Mouse (Mus musculus): Measurements from ENCODE around the gene Vstm5. TPM values are rescaled to one million over a fixed set of nuclear protein-coding genes. Genes with fewer than 3 reads are reported as not detected.
A peak's percentile ranks its signal among the peaks of the same experiment; 100 is the strongest.

The Vstm5 gene
- polyA plus RNA-seq, 1 experiment, result 1.7 TPM

DNA sequence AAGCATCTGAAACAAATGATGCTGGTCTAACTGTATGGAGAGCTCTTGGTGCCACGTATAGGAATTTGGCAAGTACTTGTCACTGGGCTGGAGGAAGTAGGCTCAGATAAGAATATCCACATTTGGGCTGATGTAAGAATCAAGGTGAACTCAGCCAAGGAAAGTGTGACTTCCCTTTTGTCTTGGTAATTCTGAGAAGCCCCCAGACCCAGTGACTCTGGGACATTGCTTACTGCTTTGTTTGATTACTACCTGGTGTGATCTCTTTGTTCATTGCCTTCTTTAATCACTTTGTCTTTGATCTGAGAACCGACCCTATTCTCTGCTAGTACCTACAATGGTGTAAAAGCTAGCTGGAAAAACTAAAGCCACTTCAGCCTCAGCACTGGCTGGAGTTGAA is 13.9 kb upstream of the Vstm5 start:
- TF ChIP-seq POLR2A (IDR thresholded peaks at IDR 0.05; ENCODE audit: insufficient read depth, low read length) (no peak), CTCF (IDR thresholded peaks at IDR 0.05; ENCODE audit: low read depth, low read length) (no peak), EP300 (IDR thresholded peaks at IDR 0.05; ENCODE audit: insufficient read depth, low read depth, low read length) (no peak)
- no peak overlapping the region for H3K4me3 ChIP-seq (ENCODE audit: low read depth, low read length)
- no peaks in the 10 kb centered on the region; the same call in 1 of the 2 replicates for H3K27me3 ChIP-seq (ENCODE audit: control insufficient read depth, insufficient read depth, low read length, poor library complexity, severe bottlenecking)
- no peaks in the 10 kb centered on the region for H3K36me3 ChIP-seq (ENCODE audit: control insufficient read depth, insufficient read depth, low read length, poor library complexity, severe bottlenecking)
- H3K4me1 ChIP-seq (ENCODE audit: control insufficient read depth, insufficient read depth, low read length), result no peaks in the 10 kb centered on the region
- no peak overlapping the region for H3K9ac ChIP-seq (ENCODE audit: low read depth, poor library complexity, severe bottlenecking)
- peaks cover 32% of the 10 kb centered on the region for H3K9me3 ChIP-seq (replicated peaks; ENCODE audit: control insufficient read depth, insufficient read depth, low read length, poor library complexity, severe bottlenecking)
- no peak overlapping the region for H3K27ac ChIP-seq (ENCODE audit: insufficient read depth, low read length)

DNA sequence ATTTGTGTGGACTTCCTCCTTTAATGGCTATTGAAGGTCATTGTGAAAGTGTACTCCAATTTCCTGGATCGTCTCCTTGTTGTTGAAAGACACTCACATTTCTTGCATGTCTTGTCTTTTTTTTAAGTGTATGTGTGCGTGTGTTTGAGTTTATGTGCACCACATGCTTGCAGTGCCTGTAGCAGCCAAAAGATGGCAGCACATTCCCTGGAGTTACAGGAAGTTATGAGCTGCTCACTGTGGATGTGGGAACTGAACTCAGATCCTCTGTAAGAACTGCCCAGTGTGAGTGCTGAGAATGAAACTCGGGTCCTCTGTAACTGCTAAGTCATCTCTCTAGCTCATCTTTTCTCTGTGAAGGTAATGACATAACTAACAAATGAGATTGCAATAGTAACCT is 6.4 kb upstream of the Vstm5 start:
- Histone ChIP-seq H3K36me3 (ENCODE audit: control insufficient read depth, insufficient read depth, low read length, poor library complexity, severe bottlenecking) (no peaks in the 10 kb centered on the region), H3K27me3 (ENCODE audit: control insufficient read depth, insufficient read depth, low read length, poor library complexity, severe bottlenecking) (no peaks in the 10 kb centered on the region; the same call in 1 of the 2 replicates), H3K9ac (ENCODE audit: low read depth, poor library complexity, severe bottlenecking) (no peak overlapping the region), H3K9me3 (replicated peaks; ENCODE audit: control insufficient read depth, insufficient read depth, low read length, poor library complexity, severe bottlenecking) (peaks cover 9% of the 10 kb centered on the region), H3K4me1 (ENCODE audit: control insufficient read depth, insufficient read depth, low read length) (peaks cover 2% of the 10 kb centered on the region), H3K4me3 (ENCODE audit: low read depth, low read length) (no peak overlapping the region), H3K27ac (ENCODE audit: insufficient read depth, low read length) (no peak overlapping the region)
- TF ChIP-seq POLR2A (IDR thresholded peaks at IDR 0.05; ENCODE audit: insufficient read depth, low read length) (no peak), EP300 (IDR thresholded peaks at IDR 0.05; ENCODE audit: insufficient read depth, low read depth, low read length) (no peak), CTCF (IDR thresholded peaks at IDR 0.05; ENCODE audit: low read depth, low read length) (no peak)

DNA sequence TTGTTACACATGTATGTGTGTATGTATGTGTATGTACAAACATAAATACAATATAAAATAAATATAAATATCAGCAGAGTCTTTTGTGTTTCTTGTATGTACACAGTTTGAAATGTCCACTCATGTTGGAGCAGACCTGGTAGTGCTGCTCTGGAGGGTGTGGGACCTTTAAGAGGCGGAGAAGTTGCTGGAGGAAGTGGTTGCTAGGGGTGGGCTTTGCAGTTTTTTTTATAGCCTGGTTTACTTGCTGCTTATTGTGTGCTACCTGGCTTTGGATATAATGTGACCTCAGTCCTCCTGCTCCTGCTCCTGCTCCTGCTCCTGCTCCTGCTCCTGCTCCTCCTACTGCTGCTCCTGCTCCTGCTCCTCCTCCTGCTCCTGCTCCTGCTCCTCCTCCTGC is 5.2 kb upstream of the Vstm5 start:
- peaks cover 5% of the 10 kb centered on the region for H3K4me1 ChIP-seq (ENCODE audit: control insufficient read depth, insufficient read depth, low read length)
- no peaks in the 10 kb centered on the region for H3K36me3 ChIP-seq (ENCODE audit: control insufficient read depth, insufficient read depth, low read length, poor library complexity, severe bottlenecking)
- H3K27ac ChIP-seq (ENCODE audit: insufficient read depth, low read length), result no peak overlapping the region
- no peaks in the 10 kb centered on the region for H3K27me3 ChIP-seq (ENCODE audit: control insufficient read depth, insufficient read depth, low read length, poor library complexity, severe bottlenecking)
- H3K9me3 ChIP-seq (replicated peaks; ENCODE audit: control insufficient read depth, insufficient read depth, low read length, poor library complexity, severe bottlenecking), result no peaks in the 10 kb centered on the region
- H3K4me3 ChIP-seq (ENCODE audit: low read depth, low read length), result no peak overlapping the region
- H3K9ac ChIP-seq (ENCODE audit: low read depth, poor library complexity, severe bottlenecking), result no peak overlapping the region
- TF ChIP-seq CTCF (IDR thresholded peaks at IDR 0.05; ENCODE audit: low read depth, low read length) (no peak), EP300 (IDR thresholded peaks at IDR 0.05; ENCODE audit: insufficient read depth, low read depth, low read length) (no peak), POLR2A (IDR thresholded peaks at IDR 0.05; ENCODE audit: insufficient read depth, low read length) (no peak)

DNA sequence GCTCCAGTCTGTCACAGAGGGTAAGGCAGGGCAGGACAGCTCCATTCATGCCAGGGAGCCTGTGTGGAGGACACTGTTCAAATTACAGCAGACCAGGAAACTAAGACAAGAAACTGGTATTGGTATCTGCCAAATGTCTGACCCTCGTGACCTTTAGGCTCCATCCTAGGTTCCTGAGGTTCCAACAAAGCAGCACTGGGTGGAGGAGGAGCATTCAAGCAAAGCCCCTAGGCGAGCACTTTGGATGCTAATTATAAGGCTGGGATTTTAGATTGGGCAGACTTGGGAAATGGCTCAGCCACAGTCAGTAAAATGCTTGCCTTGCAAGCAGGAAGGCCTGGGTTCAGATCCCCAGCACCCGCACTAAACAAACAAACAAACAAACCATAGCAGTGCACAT is 2.9 kb upstream of the Vstm5 start:
- H3K4me3 ChIP-seq (ENCODE audit: low read depth, low read length), result no peak overlapping the region
- H3K4me1 ChIP-seq (ENCODE audit: control insufficient read depth, insufficient read depth, low read length), result peaks cover 5% of the 10 kb centered on the region
- H3K27ac ChIP-seq (ENCODE audit: insufficient read depth, low read length), result no peak overlapping the region
- H3K9me3 ChIP-seq (replicated peaks; ENCODE audit: control insufficient read depth, insufficient read depth, low read length, poor library complexity, severe bottlenecking), result no peaks in the 10 kb centered on the region
- H3K27me3 ChIP-seq (ENCODE audit: control insufficient read depth, insufficient read depth, low read length, poor library complexity, severe bottlenecking), result no peaks in the 10 kb centered on the region
- H3K36me3 ChIP-seq (ENCODE audit: control insufficient read depth, insufficient read depth, low read length, poor library complexity, severe bottlenecking), result no peaks in the 10 kb centered on the region
- TF ChIP-seq EP300 (IDR thresholded peaks at IDR 0.05; ENCODE audit: insufficient read depth, low read depth, low read length), result 0 out of 2 replicates have a peak, but pooled peaks have one; percentile 2
- TF ChIP-seq POLR2A (IDR thresholded peaks at IDR 0.05; ENCODE audit: insufficient read depth, low read length), result no peak
- H3K9ac ChIP-seq (ENCODE audit: low read depth, poor library complexity, severe bottlenecking), result no peak overlapping the region

DNA sequence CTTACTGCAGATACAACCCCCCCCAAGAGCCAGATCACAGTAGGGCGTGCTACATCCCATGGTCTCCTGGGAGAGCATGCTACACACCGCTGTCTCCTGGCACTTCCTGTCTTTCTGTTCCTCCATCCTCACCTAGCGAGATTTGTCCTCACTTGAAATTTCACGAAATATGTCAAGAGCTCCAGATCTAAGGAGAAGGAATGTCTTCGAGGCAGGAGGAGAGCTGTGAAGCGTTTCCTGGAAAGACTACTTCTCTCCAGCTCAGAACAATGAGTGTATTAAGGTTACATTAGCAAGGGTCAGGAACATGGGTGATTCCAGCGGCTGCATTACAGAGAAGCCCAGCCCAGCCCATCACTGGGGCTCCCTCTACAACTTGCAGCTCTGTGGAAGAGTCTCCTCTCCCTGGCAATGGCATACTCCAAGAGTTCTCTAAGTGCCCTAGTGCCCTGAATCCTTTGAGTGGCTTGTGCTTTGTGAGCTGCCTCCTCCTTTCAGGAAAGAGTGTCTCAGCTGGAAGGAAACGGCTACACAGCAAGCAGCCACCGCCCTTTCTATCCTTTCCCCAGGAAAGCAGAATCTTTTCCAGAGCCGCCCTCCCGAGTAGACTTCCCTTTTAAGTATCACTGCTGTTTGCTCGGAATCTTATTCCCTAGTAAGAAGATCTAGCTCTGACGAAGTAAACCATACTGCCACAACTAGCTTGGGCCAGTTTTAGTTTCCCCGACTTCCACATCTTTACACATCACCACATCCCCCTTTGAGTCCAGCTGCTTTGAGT is 1.1 kb upstream of the Vstm5 start:
- Histone ChIP-seq H3K36me3 (ENCODE audit: control insufficient read depth, insufficient read depth, low read length, poor library complexity, severe bottlenecking) (no peaks in the 10 kb centered on the region), H3K4me1 (ENCODE audit: control insufficient read depth, insufficient read depth, low read length) (peaks cover 5% of the 10 kb centered on the region), H3K27ac (ENCODE audit: insufficient read depth, low read length) (peak overlapping the region; percentile 43; the same call in 1 of the 2 replicates), H3K9me3 (replicated peaks; ENCODE audit: control insufficient read depth, insufficient read depth, low read length, poor library complexity, severe bottlenecking) (no peaks in the 10 kb centered on the region), H3K9ac (ENCODE audit: low read depth, poor library complexity, severe bottlenecking) (no peak overlapping the region), H3K4me3 (ENCODE audit: low read depth, low read length) (no peak overlapping the region), H3K27me3 (ENCODE audit: control insufficient read depth, insufficient read depth, low read length, poor library complexity, severe bottlenecking) (no peaks in the 10 kb centered on the region)
- TF ChIP-seq EP300 (IDR thresholded peaks at IDR 0.05; ENCODE audit: insufficient read depth, low read depth, low read length) (no peak), CTCF (IDR thresholded peaks at IDR 0.05; ENCODE audit: low read depth, low read length) (no peak), POLR2A (IDR thresholded peaks at IDR 0.05; ENCODE audit: insufficient read depth, low read length) (no peak)

DNA sequence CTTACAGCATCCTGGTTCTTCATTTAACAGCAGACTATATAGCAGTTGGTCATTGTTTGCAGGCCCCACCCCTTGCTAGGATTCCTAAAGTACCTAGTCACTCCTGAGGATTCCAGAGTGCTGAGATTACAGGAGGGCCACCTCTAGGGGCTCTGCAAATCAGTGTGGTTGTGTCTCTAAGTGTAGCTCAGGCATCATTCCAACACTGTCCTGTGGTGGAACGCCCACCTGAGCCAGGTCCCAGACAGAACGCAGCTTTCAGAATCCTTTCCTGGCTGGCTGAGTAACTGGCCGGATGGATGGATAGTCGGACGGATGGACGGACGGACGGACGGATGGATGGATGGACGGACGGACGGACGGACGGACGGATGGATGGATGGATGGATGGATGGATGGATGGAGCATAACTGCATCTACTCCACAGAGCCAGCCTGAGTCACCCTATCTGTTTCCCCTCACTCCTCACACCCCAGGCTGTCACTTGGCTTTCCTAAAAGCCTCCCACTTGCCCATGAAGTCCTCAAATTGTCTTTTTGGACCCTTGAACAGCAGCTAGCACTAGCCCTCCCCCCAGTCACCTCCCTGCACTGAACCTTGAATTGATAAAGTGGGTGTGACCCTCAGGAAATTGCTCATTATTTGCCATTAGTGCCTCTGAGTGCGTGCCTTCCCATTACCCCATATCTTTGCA is 401 bp upstream of the Vstm5 start:
- Histone ChIP-seq H3K4me1 (ENCODE audit: control insufficient read depth, insufficient read depth, low read length) (peaks cover 5% of the 10 kb centered on the region), H3K9ac (ENCODE audit: low read depth, poor library complexity, severe bottlenecking) (no peak overlapping the region), H3K9me3 (replicated peaks; ENCODE audit: control insufficient read depth, insufficient read depth, low read length, poor library complexity, severe bottlenecking) (no peaks in the 10 kb centered on the region), H3K36me3 (ENCODE audit: control insufficient read depth, insufficient read depth, low read length, poor library complexity, severe bottlenecking) (no peaks in the 10 kb centered on the region), H3K27ac (ENCODE audit: insufficient read depth, low read length) (peak overlapping the region; percentile 2; the same call in 1 of the 2 replicates), H3K27me3 (ENCODE audit: control insufficient read depth, insufficient read depth, low read length, poor library complexity, severe bottlenecking) (no peaks in the 10 kb centered on the region), H3K4me3 (ENCODE audit: low read depth, low read length) (peak overlapping the region; percentile 51)
- no peak for TF ChIP-seq CTCF (IDR thresholded peaks at IDR 0.05; ENCODE audit: low read depth, low read length)
- no peak for TF ChIP-seq POLR2A (IDR thresholded peaks at IDR 0.05; ENCODE audit: insufficient read depth, low read length)
- TF ChIP-seq EP300 (IDR thresholded peaks at IDR 0.05; ENCODE audit: insufficient read depth, low read depth, low read length), result no peak
